Mouse (Mus musculus) left cerebral cortex, postnatal 36 days (tissue): ENCODE measurements around the gene Uaca. TPM values are rescaled to one million over a fixed set of nuclear protein-coding genes. Genes with fewer than 3 reads are reported as not detected.
A peak's percentile ranks its signal among the peaks of the same experiment; 100 is the strongest.
"Not testable (repeated sequence)": the region's sequence is repeated elsewhere in the genome, so short reads cannot be mapped to it uniquely, and the experiment has no call there.

Experiments
- DNase-seq, 2 experiments: peaks; one replicate each; pipeline ENCODE4 v3.0.0; 2021 to 2022; ENCODE audit warnings: low spot score in 2 of 2, mixed read lengths in 1 of 2
- intact Hi-C: fragments of 180-260 bp; cut with DNase I; formaldehyde crosslinking; loops from one replicate; pipeline ENCODE4 v1.15.1; 2025
- total RNA-seq, 2 experiments: library from RNA; stranded (reverse); gene quantifications; 2 replicates each; pipeline ENCODE4 v1.2.3; 2021

The Uaca gene
- total RNA-seq, 2 experiments from 2014 or later, result 7.8 to 9.9 TPM

DNA sequence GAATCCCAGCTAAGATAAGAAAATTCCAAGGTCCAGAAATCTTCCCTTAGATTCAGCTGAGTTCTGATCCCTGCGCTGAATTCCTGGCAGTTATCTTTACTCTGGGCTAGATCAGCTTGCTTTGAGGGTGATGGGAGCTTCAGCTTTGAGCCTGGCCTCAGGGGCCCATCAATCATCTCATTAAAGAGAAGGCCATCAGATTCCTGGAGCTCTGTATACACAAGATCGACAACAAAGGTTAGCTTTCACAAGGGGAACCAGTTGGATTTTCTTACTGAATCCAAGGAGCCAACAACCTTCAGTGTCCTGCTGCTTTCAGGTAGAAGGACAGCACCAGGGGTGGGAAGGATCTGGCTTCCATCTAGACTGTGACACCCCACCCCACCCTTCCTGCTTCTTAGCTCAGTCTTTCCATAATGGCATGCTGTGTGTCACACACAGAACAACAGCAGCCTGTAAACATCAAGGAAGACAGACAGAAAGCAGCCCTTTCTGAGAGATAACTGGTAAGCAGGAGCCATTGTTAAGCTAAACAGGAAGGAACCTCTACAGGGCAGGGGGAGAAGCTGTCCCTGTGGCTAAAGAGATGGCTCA is 6.7 kb upstream of the Uaca start:
- intact Hi-C loops, result no loop called here
- DNase-seq, result no peak

DNA sequence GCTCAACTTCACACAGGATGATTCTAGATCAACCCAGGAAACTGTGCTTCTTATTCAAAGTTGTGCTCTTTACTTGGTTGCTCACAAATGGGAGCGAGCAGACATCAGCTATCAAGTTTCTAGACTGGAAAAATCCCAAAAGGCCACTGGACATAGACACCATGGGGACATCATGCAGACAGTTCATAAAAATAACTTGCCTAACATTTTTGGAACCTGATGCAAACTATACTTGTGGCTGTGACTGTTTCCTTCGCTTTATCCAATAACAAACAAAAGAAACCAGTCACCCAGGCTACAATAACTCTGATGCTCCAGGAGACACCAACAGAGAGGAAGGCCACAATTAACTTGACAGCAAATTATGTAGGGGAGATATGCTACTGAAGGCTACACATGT is 4.1 kb upstream of the Uaca start:
- intact Hi-C loops, result no loop called here
- no peak for DNase-seq

DNA sequence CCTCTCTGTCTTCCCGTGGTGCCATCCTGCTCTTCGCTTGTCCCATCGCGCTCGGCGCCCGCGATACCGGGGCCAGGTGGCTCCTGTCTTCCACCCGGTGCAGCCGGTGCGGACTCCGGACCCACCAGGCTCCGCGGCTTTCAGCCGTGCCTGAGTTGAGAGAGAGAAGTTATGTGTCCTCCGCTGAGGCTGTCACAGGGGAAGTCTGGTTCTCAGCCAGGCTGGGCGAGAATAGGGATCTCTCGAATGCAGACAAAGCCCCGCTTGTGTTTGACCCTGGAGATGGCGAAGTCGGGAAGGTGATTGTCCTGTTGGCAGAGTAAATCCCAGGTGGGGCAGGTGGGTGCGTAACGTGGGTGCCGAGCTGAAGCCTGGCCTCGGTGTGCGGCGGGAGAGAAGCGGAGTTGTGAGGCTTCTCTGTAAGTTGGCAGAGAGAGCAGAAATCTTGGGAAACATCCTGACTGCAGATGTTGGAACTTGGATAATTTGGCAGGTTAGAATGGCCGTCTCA is 554 bp downstream of the Uaca start:
- intact Hi-C loops, result no loop called here
- no peak for DNase-seq

DNA sequence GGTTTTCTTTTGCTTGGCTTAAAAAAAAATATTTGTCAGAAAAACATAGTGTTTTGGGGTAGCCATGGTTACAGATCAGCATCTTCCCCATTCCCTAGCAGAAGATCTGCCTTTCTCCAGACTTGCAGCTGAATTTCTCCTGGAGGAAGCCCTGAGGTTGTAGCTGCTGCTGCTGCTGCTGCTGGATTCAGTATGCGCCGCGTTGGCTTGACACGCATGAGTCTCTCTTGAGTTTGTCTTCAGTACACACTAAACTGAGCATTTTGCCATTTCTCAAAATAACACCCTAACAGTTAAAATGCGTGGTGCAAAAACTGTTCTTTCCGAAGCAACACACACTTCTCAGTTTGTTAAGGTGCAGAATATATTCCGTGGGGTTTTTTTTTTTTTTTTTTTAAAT is 1.7 kb downstream of the Uaca start:
- peak in 1 of 2 experiments; percentile 14 for DNase-seq
- intact Hi-C loops, result no loop called here

GRCm38 (mm10) chr9:60797126-60797525 is 2.8 kb downstream of the Uaca start:
- no peak for DNase-seq

GRCm38 (mm10) chr9:60799061-60799460 is 4.7 kb downstream of the Uaca start:
- intact Hi-C loops, result no loop called here
- DNase-seq, result no peak

More at GRCm38 (mm10) chr9:60797126-60797525, 2.8 kb downstream of the Uaca start:
- intact Hi-C loops, result no loop called here

GRCm38 (mm10) chr9:60800663-60801382 is 6.5 kb downstream of the Uaca start:
- DNase-seq, result no peak
- intact Hi-C loops, result no loop called here

DNA sequence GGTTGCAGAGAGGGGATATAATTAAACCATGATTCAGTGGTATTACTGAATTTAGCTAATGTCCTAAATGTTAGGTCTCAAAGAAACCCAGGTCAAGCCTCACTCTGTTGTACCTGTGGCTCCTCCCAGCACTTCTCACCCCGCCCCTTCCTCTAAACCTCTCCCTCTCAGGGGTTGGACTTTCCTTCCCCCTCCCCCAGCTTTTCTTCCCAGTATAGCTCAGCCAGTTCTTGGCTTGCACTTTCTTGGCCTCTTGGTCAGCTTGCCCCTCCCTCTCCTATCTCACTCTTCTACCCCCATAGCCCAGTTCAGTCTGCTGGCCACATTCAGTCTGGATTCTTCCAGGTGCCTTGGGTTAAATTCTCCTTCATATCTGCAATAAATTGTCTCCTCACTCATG is 7.4 kb downstream of the Uaca start:
- intact Hi-C loops, result no loop called here
- DNase-seq, result no peak

DNA sequence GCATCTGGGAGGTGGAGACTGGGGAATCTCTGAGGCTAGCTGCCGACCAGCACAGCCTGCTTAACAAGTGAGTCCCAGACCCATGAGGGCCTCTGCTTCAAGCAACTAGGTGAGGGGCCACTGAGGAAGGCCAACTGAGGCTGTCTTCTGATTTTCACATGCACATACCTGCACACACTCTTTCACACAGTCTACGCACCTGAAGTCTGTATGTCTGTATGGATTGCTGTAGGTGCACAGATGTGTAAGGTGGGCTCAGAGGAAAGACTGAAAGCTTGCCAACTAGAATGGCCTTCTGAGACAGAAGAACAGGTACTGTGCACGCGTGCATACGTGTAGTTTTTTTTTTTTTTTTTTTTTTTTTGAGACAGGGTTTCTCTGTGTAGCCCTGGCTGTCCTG is 8.0 kb downstream of the Uaca start:
- DNase-seq, result no peak
- intact Hi-C loops, result no loop called here

GRCm38 (mm10) chr9:60806021-60806420 is 11.7 kb downstream of the Uaca start:
- no peak for DNase-seq
- intact Hi-C loops, result no loop called here

DNA sequence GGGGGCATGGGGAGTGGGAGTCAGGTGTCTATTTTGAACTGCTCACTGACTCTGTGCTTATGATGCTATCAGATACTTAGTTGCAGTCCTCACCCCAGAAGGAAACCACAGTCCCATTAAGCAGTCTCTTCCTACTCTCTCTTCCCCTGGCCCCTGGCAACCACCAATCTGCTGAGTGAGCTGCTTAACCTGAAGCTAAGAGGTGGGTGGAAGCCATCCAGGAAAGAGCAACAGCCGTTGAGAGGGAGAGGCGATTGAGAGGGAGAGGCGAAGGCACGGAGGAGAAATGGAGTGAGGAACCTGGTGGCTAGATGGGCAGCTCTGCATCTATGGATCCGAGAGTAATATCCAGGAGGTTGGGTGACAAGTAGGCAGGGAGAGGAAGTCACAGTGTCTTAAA is 13.7 kb downstream of the Uaca start:
- no peak for DNase-seq
- intact Hi-C loops, result no loop called here

DNA sequence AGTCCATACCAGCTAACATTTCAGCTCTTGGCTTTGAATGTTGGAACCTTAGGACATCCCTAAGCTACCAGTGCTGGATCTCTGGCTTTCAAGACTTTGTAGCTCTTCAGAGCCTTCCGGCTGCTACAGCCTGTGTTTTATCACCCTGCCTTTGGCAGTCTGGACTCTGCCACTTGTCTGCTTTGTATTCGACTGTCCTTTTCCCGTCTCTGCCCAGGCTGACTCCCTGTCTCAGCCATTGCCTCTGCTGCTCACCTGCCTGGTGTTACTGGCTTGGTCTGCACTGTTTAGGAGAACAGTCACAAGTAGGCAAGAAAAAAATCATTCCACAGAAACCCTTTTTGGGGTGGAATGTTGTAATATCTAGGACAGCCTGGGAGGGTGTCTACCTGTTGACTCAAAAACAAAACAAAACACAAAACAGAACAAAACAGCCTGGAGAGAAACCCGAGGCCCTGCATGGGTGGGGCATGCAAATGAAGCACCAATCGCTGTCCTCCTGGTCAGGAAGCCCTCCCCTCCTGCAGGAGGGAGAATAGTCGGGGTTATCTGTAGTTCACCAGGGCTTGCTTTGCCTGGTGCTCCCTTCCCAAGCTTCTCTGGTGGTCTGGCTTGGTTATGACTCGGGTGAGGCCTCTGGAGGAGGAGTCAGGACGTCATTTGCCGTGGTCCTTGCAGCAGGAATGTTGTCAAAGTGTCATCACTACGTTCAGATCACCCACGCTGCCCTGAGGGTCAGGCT is 19.0 kb downstream of the Uaca start:
- DNase-seq, result no peak
- intact Hi-C loops, result no loop called here

- intact Hi-C loops, result loop anchor here (5.0 kb wide), 1 partner anchor 1082 kb away; no protein-coding TSS in a partner anchor
- no peak for DNase-seq
These were observed 21.2 kb downstream of the Uaca start for GRCm38 (mm10) chr9:60815502-60815901.

GRCm38 (mm10) chr9:60817585-60817984 is 23.2 kb downstream of the Uaca start:
- intact Hi-C loops, result loop anchor here (5.0 kb wide), 1 partner anchor 1080 kb away; no protein-coding TSS in a partner anchor
- no peak for DNase-seq

- not testable (repeated sequence) for DNase-seq
- intact Hi-C loops, result loop anchor here (2.0 to 5.0 kb wide), 2 partner anchors 40 to 1079 kb away; no protein-coding TSS in a partner anchor
These were observed 24.2 kb downstream of the Uaca start for GRCm38 (mm10) chr9:60818582-60818981.

GRCm38 (mm10) chr9:60819340-60819739 is 25.0 kb downstream of the Uaca start:
- intact Hi-C loops, result loop anchor here (2.0 to 5.0 kb wide), 2 partner anchors 39 to 1078 kb away; no protein-coding TSS in a partner anchor

GRCm38 (mm10) chr9:60821501-60821900 is 27.2 kb downstream of the Uaca start:
- intact Hi-C loops, result no loop called here
- no peak for DNase-seq

More at GRCm38 (mm10) chr9:60819340-60819739, 25.0 kb downstream of the Uaca start:
- no peak for DNase-seq

GRCm38 (mm10) chr9:60822681-60823080 is 28.3 kb downstream of the Uaca start:
- intact Hi-C loops, result no loop called here
- no peak for DNase-seq

- DNase-seq, result no peak
- intact Hi-C loops, result no loop called here
These were observed 31.2 kb downstream of the Uaca start for GRCm38 (mm10) chr9:60825506-60825905.

GRCm38 (mm10) chr9:60826759-60827158 is 32.4 kb downstream of the Uaca start:
- no peak for DNase-seq
- intact Hi-C loops, result no loop called here
